Mouse (Mus musculus) heart, postnatal 0 days (tissue): ENCODE measurements around the gene Tns3. TPM values are rescaled to one million over a fixed set of nuclear protein-coding genes. Genes with fewer than 3 reads are reported as not detected.

Source experiments
- ATAC-seq: fragments of 200-750 bp; cut with Nextera tagmentation; 2 replicates; pipeline ENCODE4 v1.8.0; 2017; ENCODE audit warnings: low read depth, moderate number of reproducible peaks, moderate library complexity; ENCODE audit not compliant: insufficient read depth
- DNase-seq: peaks from one replicate; pipeline ENCODE4 v3.0.0-alpha.2; 2016; ENCODE audit warnings: low spot score
- H3K27ac ChIP-seq: fragments of 300-500 bp; sonication (generic); 2 replicates; pipeline ENCODE4 v1.5.1; 2014; ENCODE audit warnings: low read depth, mild to moderate bottlenecking
- H3K27me3 ChIP-seq: fragments of 300-500 bp; sonication (generic); 2 replicates; pipeline ENCODE4 v1.6.1; 2014; ENCODE audit warnings: low read length, mixed read lengths; ENCODE audit not compliant: control insufficient read depth, insufficient read depth
- H3K36me3 ChIP-seq: fragments of 300-500 bp; sonication (generic); replicated peaks from 2 replicates; pipeline ENCODE4 v1.6.1; 2014; ENCODE audit warnings: low read length, mixed read lengths; ENCODE audit not compliant: control insufficient read depth, insufficient read depth
- H3K4me1 ChIP-seq: fragments of 300-500 bp; sonication (generic); 2 replicates; pipeline ENCODE4 v1.6.1; 2014; ENCODE audit warnings: antibody characterized with exemption; ENCODE audit not compliant: control insufficient read depth, insufficient read depth
- H3K4me2 ChIP-seq: fragments of 300-500 bp; sonication (generic); 2 replicates; pipeline ENCODE4 v1.6.1; 2014; ENCODE audit warnings: low read depth, mild to moderate bottlenecking, low read length, moderate library complexity
- H3K4me3 ChIP-seq: fragments of 300-500 bp; sonication (generic); 2 replicates; pipeline ENCODE4 v1.5.1; 2014; ENCODE audit warnings: low read depth, low read length
- H3K9ac ChIP-seq: fragments of 300-500 bp; sonication (generic); replicated peaks from 2 replicates; pipeline ENCODE4 v1.6.1; 2014; ENCODE audit warnings: low read depth, low read length, mixed read lengths
- H3K9me3 ChIP-seq: fragments of 300-500 bp; sonication (generic); replicated peaks from 2 replicates; pipeline ENCODE4 v1.6.1; 2016; ENCODE audit warnings: low read length; ENCODE audit not compliant: control insufficient read depth
- CTCF ChIP-seq: IDR thresholded peaks from 2 replicates; pipeline ENCODE4 v1.5.1; 2016; ENCODE audit warnings: antibody characterized with exemption, control low read depth, low read depth
- EP300 ChIP-seq: IDR thresholded peaks from 2 replicates; pipeline ENCODE4 v1.6.1; 2016; ENCODE audit warnings: antibody characterized with exemption, low read depth
- WGBS: fragments of 180-500 bp; shearing (Covaris S2); extraction: QIAGEN DNeasy Blood & Tissue Kit; methylation state at CpG from one replicate; pipeline ENCODE4 v1.1.7; 2014; 5-methylcytosine and 5-hydroxymethylcytosine counted together
- polyA plus RNA-seq: library from polyadenylated mRNA; unstranded; fragments of >200 nt; fragmentation: Nextera tagmentation; extraction: Ambion mirVana; gene quantifications from 2 replicates; pipeline ENCODE4 v1.2.1, GENCODE M21; 2015
- total RNA-seq: library from RNA; depleted of rRNA; stranded (reverse); fragments of >200 nt; gene quantifications from 2 replicates; pipeline ENCODE4 v1.2.3, GENCODE M21; 2014; ENCODE audit warnings: low replicate concordance

Gene Tns3
- total and polyA plus RNA-seq, 2 experiments from 2014 or later = 7.6 to 31.7 TPM

GRCm38 (mm10) chr11:8440221-8440620 is 224.1 kb downstream of the Tns3 start:
- Histone ChIP-seq H3K36me3 (peaks cover 71% of the 10 kb centered on the region), H3K4me3 (no peak overlapping the region), H3K4me2 (no peak overlapping the region), H3K27ac (no peak overlapping the region), H3K9ac (no peak overlapping the region), H3K27me3 (no peaks in the 10 kb centered on the region), H3K9me3 (no peaks in the 10 kb centered on the region), H3K4me1 (peaks cover 14% of the 10 kb centered on the region)
- WGBS = 90% methylated on average over 5 of the region's 5 CpGs
- no peak for TF ChIP-seq CTCF
- TF ChIP-seq EP300 = no peak
- ATAC-seq (no peak), DNase-seq (no peak)

GRCm38 (mm10) chr11:8439035-8439434 is 225.3 kb downstream of the Tns3 start:
- Histone ChIP-seq H3K9me3 (no peaks in the 10 kb centered on the region), H3K27ac (no peak overlapping the region), H3K4me1 (0 out of 2 replicates have a peak, but pooled peaks cover 4% of the 10 kb centered on the region), H3K36me3 (peaks cover 81% of the 10 kb centered on the region), H3K4me3 (no peak overlapping the region), H3K4me2 (no peak overlapping the region), H3K27me3 (no peaks in the 10 kb centered on the region), H3K9ac (no peak overlapping the region)
- 80% methylated on average over 9 of the region's 9 CpGs for WGBS
- no peak for ATAC-seq
- TF ChIP-seq EP300 = no peak
- no peak for TF ChIP-seq CTCF
- DNase-seq = no peak

GRCm38 (mm10) chr11:8438269-8438668 is 226.1 kb downstream of the Tns3 start:
- H3K27me3 ChIP-seq = no peaks in the 10 kb centered on the region
- no peak overlapping the region for H3K9ac ChIP-seq
- ATAC-seq (no peak), DNase-seq (no peak)
- TF ChIP-seq CTCF (no peak), EP300 (no peak)
- H3K4me2 ChIP-seq = no peak overlapping the region
- H3K36me3 ChIP-seq = peaks cover 82% of the 10 kb centered on the region
- H3K4me3 ChIP-seq = no peak overlapping the region
- H3K4me1 ChIP-seq = no peaks in the 10 kb centered on the region
- H3K27ac ChIP-seq = no peak overlapping the region
- H3K9me3 ChIP-seq = no peaks in the 10 kb centered on the region
- WGBS = 91% methylated on average over 4 of the region's 4 CpGs

GRCm38 (mm10) chr11:8435101-8435500 is 229.2 kb downstream of the Tns3 start:
- ATAC-seq = no peak
- Histone ChIP-seq H3K27me3 (no peaks in the 10 kb centered on the region), H3K4me2 (no peak overlapping the region), H3K4me1 (no peaks in the 10 kb centered on the region), H3K9ac (no peak overlapping the region), H3K9me3 (no peaks in the 10 kb centered on the region), H3K36me3 (peaks cover 90% of the 10 kb centered on the region), H3K4me3 (no peak overlapping the region), H3K27ac (no peak overlapping the region)
- TF ChIP-seq CTCF (no peak), EP300 (no peak)
- WGBS = 93% methylated on average over 6 of the region's 6 CpGs
- DNase-seq = no peak

- ATAC-seq (no peak), DNase-seq (no peak)
- WGBS = 88% methylated on average over 6 of the region's 6 CpGs
- Histone ChIP-seq H3K36me3 (peaks cover 94% of the 10 kb centered on the region), H3K9me3 (no peaks in the 10 kb centered on the region), H3K4me1 (no peaks in the 10 kb centered on the region), H3K27me3 (no peaks in the 10 kb centered on the region), H3K4me2 (no peak overlapping the region), H3K4me3 (no peak overlapping the region), H3K9ac (no peak overlapping the region), H3K27ac (no peak overlapping the region)
- no peak for TF ChIP-seq CTCF
- TF ChIP-seq EP300 = no peak
These were observed 230.0 kb downstream of the Tns3 start for GRCm38 (mm10) chr11:8434366-8434765.

- DNase-seq = no peak
- TF ChIP-seq CTCF = no peak
- TF ChIP-seq EP300 = no peak
- no peaks in the 10 kb centered on the region for H3K27me3 ChIP-seq
- no peak for ATAC-seq
- no peak overlapping the region for H3K4me2 ChIP-seq
- H3K9ac ChIP-seq = no peak overlapping the region
- H3K9me3 ChIP-seq = no peaks in the 10 kb centered on the region
- 86% methylated on average over 9 of the region's 9 CpGs for WGBS
- no peak overlapping the region for H3K4me3 ChIP-seq
- H3K4me1 ChIP-seq = no peaks in the 10 kb centered on the region
- H3K36me3 ChIP-seq = peaks cover 85% of the 10 kb centered on the region
- no peak overlapping the region for H3K27ac ChIP-seq
These were observed 230.9 kb downstream of the Tns3 start for GRCm38 (mm10) chr11:8433443-8433842.
